Comparison of ENCODE assay signal across 7 mouse cellular contexts in genomic region chr1:89092019-89092418, GRCm38 (mm10). TPM values are rescaled to one million over a fixed set of nuclear protein-coding genes. Genes with fewer than 3 reads are reported as not detected.
A peak's percentile ranks its signal among the peaks of the same experiment; 100 is the strongest.
DNase-seq lines count a peak whose midpoint lies in the region; ATAC-seq and TF ChIP-seq lines count a peak whose summit lies in the region.

No protein-coding gene starts in this region.

- H3K36me3 ChIP-seq in hindbrain, embryonic 15.5 days, result no peaks in the 10 kb centered on the region
- no peaks in the 10 kb centered on the region for H3K36me3 ChIP-seq in neural tube, embryonic 12.5 days

- WGBS in hindbrain, embryonic 15.5 days, result 40% methylated on average over 5 of the region's 5 CpGs
- 55% methylated on average over 5 of the region's 5 CpGs for WGBS in neural tube, embryonic 12.5 days

- TF ChIP-seq POLR2A in embryonic fibroblast, embryonic 13.5 days (IDR thresholded peaks at IDR 0.05; ENCODE audit: low read depth, low read length), result no peak

- H3K4me3 ChIP-seq in layer of hippocampus, adult 2 months, result no peak overlapping the region; the same call in 1 of the 2 replicates
- H3K4me3 ChIP-seq in embryonic fibroblast, embryonic 13.5 days (ENCODE audit: insufficient read depth, low read length), result no peak overlapping the region
- H3K4me3 ChIP-seq in hindbrain, embryonic 15.5 days, result no peak overlapping the region
- H3K4me3 ChIP-seq in neural tube, embryonic 12.5 days, result no peak overlapping the region

- no peak for TF ChIP-seq CTCF in layer of hippocampus, adult 2 months (conservative IDR thresholded peaks at IDR 0.05)
- TF ChIP-seq CTCF in embryonic fibroblast, embryonic 13.5 days (IDR thresholded peaks at IDR 0.05; ENCODE audit: borderline replicate concordance, insufficient read depth, low read length), result no peak

- H3K27me3 ChIP-seq in hindbrain, embryonic 15.5 days, result no peaks in the 10 kb centered on the region
- H3K27me3 ChIP-seq in neural tube, embryonic 12.5 days (replicated peaks), result no peaks in the 10 kb centered on the region

- H3K4me2 ChIP-seq in hindbrain, embryonic 15.5 days, result peak overlapping the region; percentile 35; the same call in 1 of the 2 replicates
- peak overlapping the region; percentile 33 for H3K4me2 ChIP-seq in neural tube, embryonic 12.5 days (replicated peaks)

- H3K9me3 ChIP-seq in hindbrain, embryonic 15.5 days, result no peaks in the 10 kb centered on the region
- H3K9me3 ChIP-seq in neural tube, embryonic 12.5 days, result no peaks in the 10 kb centered on the region

- no peak overlapping the region for H3K9ac ChIP-seq in hindbrain, embryonic 15.5 days
- H3K9ac ChIP-seq in neural tube, embryonic 12.5 days, result no peak overlapping the region

- H3K4me1 ChIP-seq in embryonic fibroblast, embryonic 13.5 days (ENCODE audit: control insufficient read depth, insufficient read depth, low read length), result peaks cover 7% of the 10 kb centered on the region
- peaks cover 70% of the 10 kb centered on the region for H3K4me1 ChIP-seq in hindbrain, embryonic 15.5 days (replicated peaks)
- peaks cover 66% of the 10 kb centered on the region for H3K4me1 ChIP-seq in neural tube, embryonic 12.5 days

- DNase-seq in layer of hippocampus, adult 2 months (ENCODE audit: low spot score in 2 of 2), result no peak
- no peak for DNase-seq in layer of hippocampus, postnatal 10 days (ENCODE audit: low spot score in 2 of 2)
- no peak for DNase-seq in ovary, postnatal 14 days (ENCODE audit: low spot score)
- DNase-seq in ovary, postnatal 10 days (ENCODE audit: low spot score), result no peak

- ATAC-seq in hindbrain, embryonic 15.5 days (ENCODE audit: low FRiP score, low read depth), result no peak
- ATAC-seq in neural tube, embryonic 12.5 days (ENCODE audit: low FRiP score, low read depth), result no peak

- H3K27ac ChIP-seq in layer of hippocampus, adult 2 months, result peak overlapping the region; percentile 68; the same call in 1 of the 2 replicates
- peak overlapping the region; percentile 37; the same call in 1 of the 2 replicates for H3K27ac ChIP-seq in embryonic fibroblast, embryonic 13.5 days (ENCODE audit: insufficient read depth, low read length)
- peak overlapping the region; percentile 57 for H3K27ac ChIP-seq in hindbrain, embryonic 15.5 days (replicated peaks)
- no peak overlapping the region for H3K27ac ChIP-seq in neural tube, embryonic 12.5 days

RNA-seq across cellular contexts. Expression of gene Sh3bp4, which starts 21.8 kb away (rescaled TPM):
- total RNA-seq in layer of hippocampus, adult 2 months (2021), result 10 to 100 TPM; 21.9 to 24.8 TPM
- total RNA-seq in layer of hippocampus, postnatal 10 days (2021), result 10 to 100 TPM; 41.6 to 42.4 TPM
- polyA plus RNA-seq in embryonic fibroblast, embryonic 13.5 days (2011; ENCODE audit: insufficient read length, low read depth, missing spikeins), result 19.8 and 21.7 TPM in 2 replicates
- polyA plus RNA-seq in hindbrain, embryonic 15.5 days (2015; fragmentation: Nextera tagmentation; extraction: Ambion mirVana), result 13.8 and 16.2 TPM in 2 replicates
- 35.3 and 37.4 TPM in 2 replicates for polyA plus RNA-seq in neural tube, embryonic 12.5 days (2016; fragmentation: Nextera tagmentation; extraction: Ambion mirVana)
